Mouse (Mus musculus) embryonic fibroblast, embryonic 13.5 days (primary cell): ENCODE measurements around the gene Prex1.

ENCODE experiments used
- CTCF ChIP-seq: IDR thresholded peaks from 2 replicates; pipeline ENCODE4 v1.5.1; 2011; ENCODE audit warnings: mild to moderate bottlenecking, control low read depth, low read length, moderate library complexity, borderline replicate concordance; ENCODE audit not compliant: insufficient read depth
- POLR2A ChIP-seq: IDR thresholded peaks from 2 replicates; pipeline ENCODE4 v1.6.1; 2011; ENCODE audit warnings: low read depth, mild to moderate bottlenecking, control low read depth, low read length, moderate library complexity

- TF ChIP-seq CTCF: no peak
- TF ChIP-seq POLR2A: no peak
Observed at GRCm38 (mm10) chr2:166601420-166601819, 112.2 kb downstream of the Prex1 start.
